In the genomic region with DNA sequence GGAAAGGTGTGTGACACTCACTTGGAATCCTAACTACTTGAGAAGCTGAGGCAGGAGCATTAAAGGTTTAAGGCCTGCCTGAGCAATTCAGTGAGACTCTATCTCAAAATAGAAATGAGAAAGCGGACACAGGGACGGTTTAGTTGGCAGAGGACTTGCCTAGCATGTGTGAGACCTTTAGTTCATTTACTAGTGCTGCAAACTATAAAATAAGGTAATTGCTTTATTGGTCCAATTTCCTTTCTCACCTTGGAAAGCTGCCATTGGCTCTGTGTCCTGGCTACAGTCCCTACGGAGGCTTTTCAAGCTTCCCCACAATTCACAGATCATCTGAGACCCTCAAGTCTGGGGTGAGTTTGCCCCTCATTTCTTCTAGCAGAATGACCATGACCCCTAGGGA, we compare ENCODE assay signal across 12 mouse cellular contexts.
DNase-seq lines count a peak whose midpoint lies in the region; ATAC-seq and TF ChIP-seq lines count a peak whose summit lies in the region.
"Had no signal": no experiment of that assay in that cellular context is flagged by ENCODE, and none has a peak within 500 bp of the region (broad histone marks: within the 10 kb centered on the region; RNA-seq: fewer than 3 reads in every experiment).

No protein-coding gene starts in this region.

- H3K4me1 ChIP-seq in lung, embryonic 15.5 days: peaks cover 28% of the 10 kb centered on the region
- peaks cover 12% of the 10 kb centered on the region for H3K4me1 ChIP-seq in intestine, embryonic 15.5 days (replicated peaks)
- H3K4me1 ChIP-seq in liver, postnatal 0 days (ENCODE audit: insufficient read depth): peaks cover 4% of the 10 kb centered on the region; the same call in 1 of the 2 replicates

- no peak for ATAC-seq in lung, embryonic 15.5 days (ENCODE audit: borderline replicate concordance, extremely low read depth, low FRiP score, low TSS enrichment)
- peak; percentile 50; the same call in 1 of the 2 replicates for ATAC-seq in intestine, embryonic 15.5 days
- ATAC-seq in liver, postnatal 0 days: no peak

- peak; percentile 24 for DNase-seq in heart, adult 11 months
- DNase-seq in heart, adult 18-20 months: no peak
- no peak for DNase-seq in lung, postnatal 4 days
- no peak for DNase-seq in liver, postnatal 0 days
- DNase-seq in right cerebral cortex, adult 18-20 months: no peak
- DNase-seq: adrenal gland, postnatal 25 days; kidney, adult 18-20 months; kidney, postnatal 14 days; thymus, adult 18-20 months had no signal

- peak overlapping the region; percentile 87 for H3K27ac ChIP-seq in lung, embryonic 15.5 days
- 0 out of 2 replicates have a peak overlapping the region, but pooled peaks have one; percentile 17 for H3K27ac ChIP-seq in intestine, embryonic 15.5 days
- peak overlapping the region; percentile 79 for H3K27ac ChIP-seq in liver, postnatal 0 days (ENCODE audit: low read depth)
- H3K27ac ChIP-seq: midbrain, embryonic 15.5 days had no signal

- 47% methylated on average over 3 of the region's 3 CpGs for WGBS in lung, embryonic 15.5 days
- WGBS in intestine, embryonic 15.5 days: 51% methylated on average over 3 of the region's 3 CpGs
- WGBS in liver, postnatal 0 days (ENCODE audit: insufficient replicate concordance): 50% methylated on average over 3 of the region's 3 CpGs

- no peak for TF ChIP-seq EP300 in liver, postnatal 0 days (IDR thresholded peaks at IDR 0.05; ENCODE audit: low read depth)

- no peaks in the 10 kb centered on the region for H3K27me3 ChIP-seq in lung, embryonic 15.5 days
- no peaks in the 10 kb centered on the region; the same call in 1 of the 2 replicates for H3K27me3 ChIP-seq in intestine, embryonic 15.5 days (replicated peaks)
- no peaks in the 10 kb centered on the region for H3K27me3 ChIP-seq in liver, postnatal 0 days (ENCODE audit: insufficient read depth, low read length)

- no peaks in the 10 kb centered on the region for H3K9me3 ChIP-seq in lung, embryonic 15.5 days
- H3K9me3 ChIP-seq in intestine, embryonic 15.5 days: no peaks in the 10 kb centered on the region
- H3K9me3 ChIP-seq in liver, postnatal 0 days (ENCODE audit: low read length): no peaks in the 10 kb centered on the region
- H3K9me3 ChIP-seq: midbrain, embryonic 15.5 days had no signal

- no peak overlapping the region for H3K4me2 ChIP-seq in lung, embryonic 15.5 days
- no peak overlapping the region for H3K4me2 ChIP-seq in intestine, embryonic 15.5 days (replicated peaks)
- 0 out of 2 replicates have a peak overlapping the region, but pooled peaks have one; percentile 42 for H3K4me2 ChIP-seq in liver, postnatal 0 days (ENCODE audit: low read depth, low read length)
- H3K4me2 ChIP-seq: midbrain, embryonic 15.5 days had no signal

- no peak overlapping the region for H3K4me3 ChIP-seq in lung, embryonic 15.5 days
- H3K4me3 ChIP-seq in intestine, embryonic 15.5 days (replicated peaks): no peak overlapping the region
- H3K4me3 ChIP-seq in liver, postnatal 0 days (ENCODE audit: low read depth, low read length): no peak overlapping the region
- H3K4me3 ChIP-seq: midbrain, embryonic 15.5 days had no signal

- no peak for TF ChIP-seq CTCF in liver, postnatal 0 days (IDR thresholded peaks at IDR 0.05; ENCODE audit: low read depth)

- no peaks in the 10 kb centered on the region for H3K36me3 ChIP-seq in lung, embryonic 15.5 days
- no peaks in the 10 kb centered on the region for H3K36me3 ChIP-seq in intestine, embryonic 15.5 days
- no peaks in the 10 kb centered on the region for H3K36me3 ChIP-seq in liver, postnatal 0 days (replicated peaks; ENCODE audit: insufficient read depth, low read length)
- H3K36me3 ChIP-seq: midbrain, embryonic 15.5 days had no signal

- H3K9ac ChIP-seq in lung, embryonic 15.5 days: no peak overlapping the region
- no peak overlapping the region for H3K9ac ChIP-seq in intestine, embryonic 15.5 days
- no peak overlapping the region for H3K9ac ChIP-seq in liver, postnatal 0 days (replicated peaks)
- H3K9ac ChIP-seq: midbrain, embryonic 15.5 days had no signal

Comparison
In these comparisons a context has a peak if more than half of its experiments do, and no peak if none do; other contexts are left out.
1. H3K27ac ChIP-seq: peak in every context shown above with its lines; median percentile 87 in lung, embryonic 15.5 days; 79 in liver, postnatal 0 days; 17 in intestine, embryonic 15.5 days.